Mouse (Mus musculus) fibroblast of lung, adult 2 months (primary cell): ENCODE data around the gene Pon1.
A peak's percentile ranks its signal among the peaks of the same experiment; 100 is the strongest.

Experiments used
- DNase-seq: peaks from one replicate; pipeline ENCODE4 v3.0.0-alpha.2; 2011; ENCODE audit warnings: low read depth

The Pon1 gene

GRCm38 (mm10) chr6:5177967-5178891, 15.5 kb downstream of the Pon1 start:
- DNase-seq, result no peak

- no peak for DNase-seq
These were observed 19.4 kb downstream of the Pon1 start for GRCm38 (mm10) chr6:5174179-5174812.

- DNase-seq, result no peak
These were observed 21.2 kb downstream of the Pon1 start for GRCm38 (mm10) chr6:5172571-5172970.

- no peak for DNase-seq
These were observed 22.3 kb downstream of the Pon1 start for GRCm38 (mm10) chr6:5171418-5171817.

GRCm38 (mm10) chr6:5168158-5168557, 25.6 kb downstream of the Pon1 start:
- DNase-seq, result no peak

- DNase-seq, result no peak
These were observed 26.6 kb downstream of the Pon1 start for GRCm38 (mm10) chr6:5167051-5167677.

- no peak for DNase-seq
These were observed 28.9 kb downstream of the Pon1 start for GRCm38 (mm10) chr6:5164855-5165254.

GRCm38 (mm10) chr6:5163507-5164144, 30.1 kb downstream of the Pon1 start:
- DNase-seq, result no peak

GRCm38 (mm10) chr6:5162052-5162451, 31.7 kb downstream of the Pon1 start:
- DNase-seq, result no peak

GRCm38 (mm10) chr6:5159385-5159791, 34.4 kb downstream of the Pon1 start:
- no peak for DNase-seq

- no peak for DNase-seq
These were observed 37.0 kb downstream of the Pon1 start for GRCm38 (mm10) chr6:5156541-5157425.

GRCm38 (mm10) chr6:5155313-5155927, 38.3 kb downstream of the Pon1 start:
- peak; percentile 35 for DNase-seq

GRCm38 (mm10) chr6:5154786-5155185, 39.0 kb downstream of the Pon1 start:
- DNase-seq, result no peak

- DNase-seq, result no peak
These were observed 41.6 kb downstream of the Pon1 start for GRCm38 (mm10) chr6:5152185-5152584.

- DNase-seq, result no peak
These were observed 42.6 kb downstream of the Pon1 start for GRCm38 (mm10) chr6:5151171-5151570.

GRCm38 (mm10) chr6:5149941-5150340, 43.8 kb downstream of the Pon1 start:
- no peak for DNase-seq

- no peak for DNase-seq
These were observed 46.1 kb downstream of the Pon1 start for GRCm38 (mm10) chr6:5147488-5148142.

GRCm38 (mm10) chr6:5139666-5140065, 54.1 kb downstream of the Pon1 start:
- no peak for DNase-seq

- no peak for DNase-seq
These were observed 54.7 kb downstream of the Pon1 start for GRCm38 (mm10) chr6:5138875-5139631.

GRCm38 (mm10) chr6:5136046-5136445, 57.7 kb downstream of the Pon1 start:
- DNase-seq, result no peak
